Mouse (Mus musculus): ENCODE data around the gene Armcx1.
"Not testable (repeated sequence)": the region's sequence is repeated elsewhere in the genome, so short reads cannot be mapped to it uniquely, and the experiment has no call there.

Armcx1 gene

DNA sequence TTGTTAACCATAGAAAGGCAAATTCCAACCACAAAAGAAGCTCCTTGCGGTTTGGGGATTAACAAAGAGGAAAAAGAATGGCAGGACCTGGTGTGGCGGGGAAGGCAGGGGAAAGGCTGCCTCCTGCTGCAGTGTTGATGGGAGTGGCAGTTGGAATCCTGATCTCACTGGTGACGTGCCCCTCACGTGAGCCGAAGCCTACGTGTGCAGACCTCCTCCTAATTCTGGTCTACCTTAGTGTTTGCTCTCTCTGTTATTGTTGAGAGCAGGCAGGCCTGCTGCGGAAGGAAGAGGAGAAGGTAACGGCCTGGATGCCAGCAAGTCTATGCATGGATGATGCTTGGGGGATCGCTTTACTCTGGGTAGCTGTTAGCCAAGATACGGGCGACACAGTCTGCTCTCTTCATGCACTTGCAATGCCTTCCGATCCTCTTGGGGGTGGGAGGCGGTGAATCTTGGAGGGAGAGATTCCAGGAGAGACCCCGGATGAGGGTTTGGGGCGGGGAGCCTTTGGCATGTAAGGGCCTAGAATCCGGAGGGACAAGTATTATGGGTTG lies at the start of gene Armcx1:
Gene Armcx1, plus strand, starts transcription at position 212 of the 557 bp plus-strand sequence.
- DNase-seq (ENCODE audit: low read depth, low spot score), result peak; percentile 48

DNA sequence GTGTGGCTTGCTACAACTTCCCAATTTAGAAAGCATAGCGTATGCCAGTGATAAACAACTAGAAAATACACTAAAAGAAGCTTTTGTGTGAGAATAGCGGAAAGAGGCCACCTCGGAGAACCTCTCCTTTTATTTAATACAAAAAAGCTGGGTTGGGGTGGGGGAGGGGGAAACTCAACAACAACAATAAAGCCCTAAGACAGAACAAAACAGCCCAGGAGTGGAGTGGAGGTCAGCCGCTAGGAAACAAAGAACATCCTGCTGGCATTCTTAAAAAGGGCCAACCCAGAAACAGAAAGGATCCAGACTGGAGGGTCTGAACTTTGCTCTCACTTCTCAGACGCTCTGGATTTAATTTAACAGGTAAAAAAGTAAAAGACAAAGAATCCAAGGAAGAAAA lies 42.7 kb upstream of the Armcx1 start:
- DNase-seq (ENCODE audit: low read depth, low spot score), result no peak

GRCm38 (mm10) chrX:134675959-134676358 lies 41.8 kb upstream of the Armcx1 start:
- no peak for DNase-seq (ENCODE audit: low read depth, low spot score)

DNA sequence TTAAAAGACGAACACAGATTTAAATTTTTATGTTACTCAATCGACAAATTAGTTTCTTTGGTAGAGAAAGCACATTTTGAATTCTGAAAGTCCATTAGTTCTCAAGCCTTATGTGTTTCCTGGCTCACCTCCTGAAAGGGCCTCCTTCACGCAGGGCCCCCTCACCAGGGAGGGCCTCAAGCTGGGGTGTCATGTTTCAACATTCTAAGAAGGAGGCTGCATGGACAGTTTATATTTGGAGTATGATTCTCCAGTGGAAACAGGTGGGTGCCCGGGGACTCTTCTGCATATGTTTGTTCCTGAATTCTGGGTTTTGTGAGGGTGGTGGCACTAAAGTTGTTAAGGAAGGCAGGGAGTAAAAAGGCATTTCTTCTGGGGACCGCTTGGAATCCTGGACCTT lies 32.8 kb upstream of the Armcx1 start:
- no peak for DNase-seq (ENCODE audit: low read depth, low spot score)

- peak; percentile 53 for DNase-seq (ENCODE audit: low read depth, low spot score)
Measured at GRCm38 (mm10) chrX:134686267-134686666, 31.5 kb upstream of the Armcx1 start, which contains the start of gene Armcx4. TSS of gene Armcx4 (plus strand) at chrX:134686519.

DNA sequence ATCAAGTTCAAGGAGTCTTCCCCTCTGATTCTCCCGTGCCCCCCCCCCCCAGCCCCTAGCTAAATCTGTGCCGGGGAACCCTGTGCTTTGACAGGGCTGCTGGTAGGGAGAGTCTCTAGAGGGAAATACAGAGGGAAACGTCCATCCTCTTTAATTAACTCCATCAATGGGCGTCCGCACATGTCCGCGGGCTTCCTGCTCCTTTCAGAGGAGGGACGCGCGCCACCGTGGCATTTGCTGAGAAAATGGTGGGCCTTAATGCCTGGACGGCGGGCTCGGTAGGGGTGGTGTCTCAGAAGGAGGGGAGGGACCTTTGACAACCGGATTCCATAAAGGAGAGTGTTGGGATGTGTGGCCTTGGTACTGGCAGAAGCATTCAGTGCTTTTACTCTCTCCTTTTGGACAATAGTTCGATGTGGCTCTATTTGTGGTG lies 31.0 kb upstream of the Armcx1 start:
- DNase-seq (ENCODE audit: low read depth, low spot score), result no peak

DNA sequence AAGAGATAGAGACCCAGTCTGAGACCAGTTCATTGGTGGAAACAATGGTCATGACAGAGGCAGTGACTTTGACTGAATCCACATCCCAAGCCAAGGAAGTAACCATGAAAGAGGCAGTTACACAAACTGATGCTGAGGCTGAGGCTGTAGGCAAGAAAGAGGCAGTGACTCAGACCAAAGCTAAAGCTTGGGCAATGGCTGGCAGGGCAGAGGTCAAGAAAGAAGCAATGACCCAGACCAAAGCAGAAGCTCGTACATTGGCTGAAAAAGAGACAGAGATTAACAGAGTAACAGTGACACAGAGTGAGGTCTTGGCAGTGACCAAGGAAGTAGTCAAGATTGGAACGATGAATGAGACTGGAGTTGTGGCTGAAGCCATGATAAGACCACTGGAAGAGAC lies 28.1 kb upstream of the Armcx1 start:
- no peak for DNase-seq (ENCODE audit: low read depth, low spot score)

- DNase-seq (ENCODE audit: low read depth, low spot score), result no peak
Measured at GRCm38 (mm10) chrX:134690871-134691539, 26.8 kb upstream of the Armcx1 start.

- DNase-seq (ENCODE audit: low read depth, low spot score), result no peak
Measured at GRCm38 (mm10) chrX:134691540-134691935, 26.2 kb upstream of the Armcx1 start.

DNA sequence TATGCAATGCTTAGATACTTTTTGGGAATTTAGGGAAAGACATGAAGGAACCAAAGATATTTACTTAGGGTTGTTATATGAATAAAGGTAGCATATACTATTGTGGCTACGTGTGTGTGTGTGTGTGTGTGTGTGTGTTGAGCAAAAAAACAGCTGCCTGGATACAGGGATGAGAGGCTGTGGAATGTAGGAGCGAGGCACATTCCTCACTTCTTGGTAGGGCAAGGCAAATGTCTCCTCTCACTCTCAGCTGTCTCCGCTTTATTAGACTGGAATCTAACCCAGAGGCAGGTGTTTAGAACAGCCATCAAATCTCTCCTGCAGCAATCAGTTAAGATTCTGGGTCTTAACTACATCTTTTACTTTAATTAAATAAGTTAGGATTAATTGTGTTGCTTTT lies 900 bp upstream of the Armcx1 start:
- DNase-seq (ENCODE audit: low read depth, low spot score), result no peak

- no peak for DNase-seq (ENCODE audit: low read depth, low spot score)
Measured at GRCm38 (mm10) chrX:134718524-134718923, 761 bp downstream of the Armcx1 start.

- not testable (repeated sequence) for DNase-seq (ENCODE audit: low read depth, low spot score)
Measured at GRCm38 (mm10) chrX:134723762-134724161, 6.0 kb downstream of the Armcx1 start.

- DNase-seq (ENCODE audit: low read depth, low spot score), result no peak
Measured at GRCm38 (mm10) chrX:134729778-134730177, 12.0 kb downstream of the Armcx1 start.

DNA sequence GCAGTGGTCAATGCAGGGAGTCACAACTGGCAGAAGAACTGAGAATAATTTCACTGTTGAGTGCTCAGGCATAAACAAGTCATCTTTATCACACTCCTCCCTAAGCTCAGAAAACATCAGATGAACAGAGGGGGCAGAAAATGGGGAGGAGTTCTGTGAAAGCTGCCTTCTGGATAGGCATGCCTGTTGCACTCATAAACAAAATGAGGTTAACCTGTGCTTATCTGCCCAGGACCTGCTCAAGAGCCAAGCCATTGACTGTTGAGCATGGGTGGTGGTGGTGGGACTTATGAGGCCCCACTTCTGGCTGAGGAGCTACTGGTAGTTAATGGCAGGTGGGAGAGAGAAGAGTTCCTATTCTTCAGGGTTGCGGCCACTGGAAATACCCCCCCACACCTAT lies 20.0 kb downstream of the Armcx1 start:
- DNase-seq (ENCODE audit: low read depth, low spot score), result no peak

DNA sequence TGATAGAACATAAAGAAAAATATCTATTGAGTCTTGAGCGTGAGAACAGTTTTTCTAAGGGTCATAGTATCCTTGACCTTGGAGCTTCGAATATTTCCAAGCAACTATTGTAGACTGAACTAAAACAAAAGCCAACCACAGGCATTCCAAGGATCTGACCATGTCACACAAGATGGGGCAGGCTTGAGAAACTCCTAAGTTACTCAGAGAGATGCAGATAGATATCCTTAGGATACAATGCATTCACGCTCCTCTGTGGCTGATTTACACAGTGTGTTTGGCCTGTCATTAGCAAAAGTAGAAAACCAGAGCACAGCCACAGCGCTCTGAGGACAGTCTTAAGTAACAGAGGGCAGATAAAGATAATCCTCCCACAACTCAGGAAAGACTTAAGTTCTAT lies 21.4 kb downstream of the Armcx1 start:
- no peak for DNase-seq (ENCODE audit: low read depth, low spot score)

DNA sequence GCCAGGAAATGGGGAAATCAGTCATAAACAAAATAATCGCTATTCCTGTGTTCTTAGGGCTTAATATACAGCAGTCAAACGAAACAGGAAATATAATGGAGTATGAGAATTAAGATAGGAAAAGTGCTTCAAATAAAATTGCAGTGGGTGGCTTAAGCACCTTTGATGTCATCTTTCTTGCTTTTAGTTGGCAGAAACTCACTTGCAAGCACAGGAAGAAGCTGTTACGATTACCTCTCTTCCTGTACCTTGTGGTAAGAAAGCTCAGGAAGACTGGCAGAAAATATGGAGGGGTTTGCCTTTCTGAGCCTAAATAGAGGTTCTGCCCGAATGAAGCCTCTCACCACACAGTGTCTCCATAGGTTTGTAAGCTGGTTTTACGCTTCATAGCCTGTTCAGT lies 24.1 kb downstream of the Armcx1 start:
- DNase-seq (ENCODE audit: low read depth, low spot score), result no peak

DNA sequence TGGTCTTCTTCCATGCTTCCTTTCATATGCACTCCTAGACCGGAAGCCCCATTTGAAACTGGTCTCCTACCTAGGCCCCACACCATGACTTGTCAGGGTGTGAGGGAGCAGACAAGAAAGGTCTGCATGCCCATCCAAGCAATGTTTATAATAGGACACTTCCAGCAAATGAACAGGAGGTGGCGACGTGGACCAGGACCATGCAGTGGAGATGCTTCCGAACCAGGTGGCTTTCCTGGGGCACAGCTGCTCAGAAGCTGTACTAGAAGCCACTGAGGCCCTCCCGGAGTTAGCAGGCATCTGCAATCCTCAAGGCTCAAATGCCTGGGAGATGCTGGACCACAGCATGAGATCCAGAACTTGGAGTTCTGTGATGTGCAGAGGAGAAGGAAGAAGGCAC lies 28.7 kb downstream of the Armcx1 start:
- no peak for DNase-seq (ENCODE audit: low read depth, low spot score)

DNA sequence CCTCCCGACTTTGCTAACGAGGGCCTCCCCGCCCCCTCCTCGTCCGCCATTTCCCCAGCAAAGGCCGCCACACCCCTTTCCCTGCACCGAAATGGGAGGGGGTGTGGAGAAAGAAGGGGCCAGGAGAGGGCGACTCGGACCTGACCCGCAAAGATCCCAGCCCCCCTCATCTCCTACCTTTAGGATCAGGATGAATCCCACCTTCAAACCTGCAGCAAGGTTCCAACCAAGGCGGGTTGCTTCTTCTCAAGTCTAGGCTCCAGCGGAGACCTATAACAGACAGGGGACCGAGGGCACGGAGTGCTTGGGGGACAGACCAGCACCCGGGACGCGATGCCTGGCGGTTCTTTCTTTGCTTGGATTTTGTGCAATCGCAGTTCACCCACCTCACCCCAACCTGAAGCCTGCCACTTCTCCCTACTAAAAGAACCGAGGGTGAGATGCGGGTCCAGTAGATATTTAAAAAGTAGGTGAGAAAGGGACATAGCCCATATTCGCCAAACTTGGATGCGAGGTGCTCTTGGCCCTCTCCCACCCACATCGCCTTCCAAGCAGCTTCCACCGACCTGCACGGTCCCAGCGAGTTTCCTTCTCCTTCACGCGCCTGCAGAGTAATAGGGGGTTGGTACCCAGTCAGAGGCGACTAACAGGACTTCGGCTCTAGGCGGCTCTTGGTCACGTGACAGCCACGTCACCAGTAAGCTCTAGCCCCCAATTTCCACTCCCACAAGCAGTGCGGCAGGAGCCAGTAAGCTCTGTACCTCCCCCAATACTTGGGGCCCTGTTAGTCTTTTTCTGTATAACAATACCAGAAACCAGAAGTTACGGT lies 33.2 kb downstream of the Armcx1 start, which contains the start of gene Armcx6:
Gene Armcx6, minus strand, starts transcription at position 654 of the 829 bp plus-strand sequence.
- no peak for DNase-seq (ENCODE audit: low read depth, low spot score)

DNA sequence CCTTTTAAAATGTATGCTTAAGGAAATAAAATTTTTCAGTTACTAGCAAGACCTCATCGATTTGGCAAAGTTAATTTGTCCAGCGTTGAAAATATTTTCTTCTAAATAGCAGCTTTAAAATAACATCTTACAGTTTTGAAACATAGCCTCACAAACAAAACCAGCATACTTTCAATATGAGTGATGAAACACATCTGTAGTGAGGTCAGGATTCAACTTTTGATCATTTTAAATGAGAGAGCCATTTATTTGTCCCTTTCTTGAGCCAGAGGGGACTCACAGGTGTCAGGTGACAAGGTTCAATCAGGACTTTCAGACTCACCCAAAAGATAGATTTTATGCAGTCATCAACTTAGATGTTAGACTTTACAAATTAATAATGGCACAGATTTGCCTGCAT lies 34.1 kb downstream of the Armcx1 start:
- DNase-seq (ENCODE audit: low read depth, low spot score), result no peak

- DNase-seq (ENCODE audit: low read depth, low spot score), result no peak
Measured at GRCm38 (mm10) chrX:134752584-134752983, 34.8 kb downstream of the Armcx1 start.

GRCm38 (mm10) chrX:134756434-134757292 lies 38.9 kb downstream of the Armcx1 start, which contains the start of gene Armcx3:
TSS of gene Armcx3 (plus strand) at chrX:134756595.
- no peak for DNase-seq (ENCODE audit: low read depth, low spot score)
